ENCODE assay signal across 16 mouse cellular contexts in genomic region chr9:61727651-61728050, GRCm38 (mm10).
"Had no signal": no experiment of that assay in that cellular context is flagged by ENCODE, and none has a peak within 500 bp of the region (broad histone marks: within the 10 kb centered on the region; RNA-seq: fewer than 3 reads in every experiment).

No protein-coding gene starts in this region.

- H3K36me3 ChIP-seq: kidney, embryonic 15.5 days; limb, embryonic 13.5 days; midbrain, embryonic 10.5 days; neural tube, embryonic 15.5 days; stomach, embryonic 15.5 days had no signal

- H3K4me1 ChIP-seq: midbrain, embryonic 10.5 days; neural tube, embryonic 15.5 days had no signal

- H3K9ac ChIP-seq: kidney, embryonic 15.5 days; limb, embryonic 13.5 days; neural tube, embryonic 15.5 days; stomach, embryonic 15.5 days had no signal

- H3K27ac ChIP-seq: kidney, embryonic 15.5 days; left cerebral cortex, adult 2 months; midbrain, embryonic 10.5 days; neural tube, embryonic 15.5 days; stomach, embryonic 15.5 days had no signal

- ATAC-seq: intestine, embryonic 16.5 days had no signal

- DNase-seq: kidney, adult 2 months; kidney, postnatal 14 days; midbrain, embryonic 14.5 days; right cerebral cortex, postnatal 4 days; spleen, adult 18-20 months; thymus, adult 2 months; thymus, postnatal 25 days had no signal

- H3K4me2 ChIP-seq: kidney, embryonic 15.5 days; limb, embryonic 13.5 days; liver, embryonic 11.5 days; neural tube, embryonic 15.5 days; stomach, embryonic 15.5 days had no signal

- H3K4me3 ChIP-seq: kidney, embryonic 15.5 days; left cerebral cortex, adult 2 months; limb, embryonic 13.5 days; midbrain, embryonic 10.5 days; myocyte; neural tube, embryonic 15.5 days; stomach, embryonic 15.5 days had no signal

- H3K27me3 ChIP-seq: neural tube, embryonic 15.5 days; stomach, embryonic 15.5 days had no signal

- H3K9me3 ChIP-seq: kidney, embryonic 15.5 days; limb, embryonic 13.5 days; midbrain, embryonic 10.5 days; neural tube, embryonic 15.5 days; stomach, embryonic 15.5 days had no signal
